Mouse (Mus musculus): ENCODE results near the gene Prdx2.

Prdx2 gene

DNA sequence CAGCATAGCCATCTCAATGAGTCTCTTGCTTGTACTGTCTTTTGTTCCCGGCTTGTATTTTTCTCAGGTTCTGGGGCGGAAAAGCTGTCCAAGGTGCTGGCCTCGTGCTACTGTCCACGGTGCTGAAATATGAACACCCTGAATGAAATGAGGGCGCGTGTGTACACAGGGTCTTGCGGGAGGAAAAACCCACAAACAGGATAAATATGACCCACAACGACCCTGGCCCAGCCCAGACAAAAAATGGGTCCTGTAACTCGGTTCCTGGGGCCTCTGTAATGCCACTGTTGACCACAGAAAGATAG is 22.2 kb upstream of the Prdx2 start:
- no peak for DNase-seq (ENCODE audit: low spot score in 2 of 2)

DNA sequence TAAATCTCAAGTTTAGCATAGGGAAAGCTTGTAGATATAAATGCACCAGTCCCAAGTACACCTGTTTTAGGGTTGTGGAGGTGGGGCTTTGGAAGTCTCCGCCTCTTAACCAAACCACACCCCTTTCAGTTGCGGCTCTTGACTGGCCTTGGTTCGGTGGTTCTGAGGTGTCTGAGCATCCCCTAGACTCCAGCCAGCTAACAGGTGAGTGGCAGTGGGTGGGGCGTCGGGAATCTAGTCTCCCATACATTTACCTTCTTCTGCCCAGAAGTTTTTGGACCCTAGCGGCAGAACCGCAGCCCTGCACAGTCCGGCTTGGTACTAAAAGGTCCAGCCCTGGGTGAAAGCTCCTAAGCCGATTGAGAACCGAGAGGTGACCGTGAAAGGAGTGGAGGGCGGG is 19.6 kb upstream of the Prdx2 start:
- DNase-seq (ENCODE audit: low spot score in 2 of 2), result no peak

DNA sequence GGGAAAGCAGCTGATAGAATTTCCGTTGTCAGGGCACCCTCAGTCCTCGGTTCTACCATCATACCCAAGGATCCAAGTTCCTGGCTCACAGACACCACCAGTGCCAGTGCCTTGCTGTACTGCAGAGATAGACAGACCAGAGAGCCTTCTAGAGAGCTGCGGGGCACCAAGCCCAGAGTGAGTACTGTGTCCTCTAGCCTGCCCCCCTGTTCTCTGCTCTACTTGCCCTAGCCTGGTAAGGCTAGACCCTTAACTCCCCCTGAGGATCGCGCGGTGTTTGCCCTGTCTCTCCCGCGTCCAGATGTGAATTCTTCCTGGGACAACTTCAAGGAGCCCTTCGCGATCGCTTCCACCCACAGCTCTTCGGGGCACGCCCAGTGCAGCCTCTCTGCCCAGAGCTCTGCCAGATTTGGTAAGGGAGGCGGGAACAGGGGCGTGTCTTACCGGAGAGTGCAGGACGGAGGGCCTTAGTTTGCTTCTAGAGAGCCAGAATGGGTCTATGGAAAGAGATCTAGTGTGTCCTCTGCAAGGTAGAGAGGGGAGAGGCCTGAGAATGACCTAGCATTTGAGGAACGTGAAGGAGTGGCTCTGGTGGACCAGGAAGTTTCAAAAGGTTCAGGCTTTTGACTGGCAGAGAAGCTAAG is 16.7 kb upstream of the Prdx2 start:
- DNase-seq (ENCODE audit: low spot score in 2 of 2), result no peak

DNA sequence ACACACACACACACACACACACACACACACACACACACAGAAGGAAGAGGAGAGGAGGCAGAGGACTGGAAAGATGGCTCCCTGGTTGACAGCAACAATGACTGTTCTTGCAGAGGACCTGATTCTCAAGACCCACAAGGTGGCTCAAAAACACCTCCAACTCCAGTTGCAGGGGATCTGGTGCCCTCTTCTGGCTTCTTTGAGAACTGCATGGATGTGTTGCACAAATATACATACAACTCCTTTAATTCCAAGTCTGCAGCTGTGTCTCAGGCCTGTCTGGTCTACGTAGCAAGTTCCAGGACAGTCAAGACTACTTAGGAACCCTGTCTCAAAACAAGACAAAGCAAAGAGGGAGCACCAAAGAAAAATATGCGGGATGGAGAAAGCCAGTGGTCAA is 12.6 kb upstream of the Prdx2 start:
- peak; percentile 54 to 68 for DNase-seq (ENCODE audit: low spot score in 2 of 2)

GRCm38 (mm10) chr8:84959811-84960210 is 9.6 kb upstream of the Prdx2 start:
- no peak for DNase-seq (ENCODE audit: low spot score in 2 of 2)

DNA sequence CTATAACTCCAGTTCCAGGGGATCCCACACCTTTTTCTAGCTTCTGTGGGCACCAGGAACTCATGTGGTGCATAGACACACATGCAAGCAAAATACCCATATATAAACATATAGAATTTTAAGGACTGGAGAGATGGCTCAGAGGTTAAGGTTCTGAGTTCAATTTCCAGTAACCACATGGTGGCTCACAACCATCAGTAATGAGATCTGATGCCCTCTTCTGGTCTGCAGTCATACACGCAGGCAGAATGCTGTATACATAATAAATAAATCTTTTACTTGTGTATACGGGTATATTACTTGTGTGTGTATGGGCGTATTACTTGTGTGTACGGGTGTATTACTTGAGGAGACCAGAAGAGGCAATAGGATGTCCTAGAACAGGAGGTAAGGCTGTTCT is 5.4 kb upstream of the Prdx2 start:
- DNase-seq (ENCODE audit: low spot score in 2 of 2), result no peak

DNA sequence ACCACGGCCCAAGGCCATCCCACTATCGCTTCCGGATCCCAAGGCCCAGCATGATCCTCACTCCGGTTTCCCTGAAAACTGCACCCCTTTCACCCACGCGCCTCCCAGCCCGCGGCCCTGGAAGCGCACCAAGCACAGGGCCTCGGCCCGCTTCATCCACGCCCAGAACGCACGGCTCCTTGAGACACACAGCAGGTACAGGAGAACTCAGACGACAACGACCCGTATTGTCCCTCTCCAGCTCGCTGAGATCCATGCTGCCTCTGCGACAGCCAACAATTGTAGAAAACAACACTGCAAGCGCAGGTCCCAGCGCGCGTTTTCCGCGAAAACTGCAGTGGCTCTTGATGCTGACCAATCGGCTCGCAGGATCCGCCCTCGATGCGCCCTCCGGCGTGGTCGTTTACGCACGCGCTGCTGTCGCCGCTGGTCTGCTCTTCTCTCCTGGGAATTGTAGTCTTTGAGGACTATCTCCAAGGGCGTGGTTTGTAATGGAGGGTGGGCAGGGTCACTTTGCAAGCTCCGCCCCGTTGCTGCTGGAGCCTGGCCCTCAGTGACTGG is 3.6 kb upstream of the Prdx2 start:
- DNase-seq (ENCODE audit: low spot score in 2 of 2), result peak; percentile 80 to 89

DNA sequence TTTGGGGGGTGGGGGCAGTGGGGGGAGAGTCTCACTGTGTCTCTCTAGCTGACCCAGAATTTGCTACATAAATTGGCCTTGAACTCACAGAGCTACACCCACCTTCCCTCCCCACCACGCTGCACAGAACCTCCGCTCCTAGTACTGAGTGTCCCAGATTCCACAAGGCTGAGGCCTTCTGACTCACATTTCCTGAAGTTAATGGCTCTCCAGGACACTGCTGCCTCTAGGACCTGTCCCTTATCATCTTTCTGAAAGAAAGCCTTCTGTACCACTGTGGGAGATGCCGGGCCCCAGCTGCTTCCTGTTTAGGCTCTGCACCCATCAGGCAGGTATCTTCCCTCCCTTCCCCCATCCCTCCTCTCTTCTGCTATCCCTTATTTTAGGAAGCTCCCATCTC is 2.8 kb upstream of the Prdx2 start:
- no peak for DNase-seq (ENCODE audit: low spot score in 2 of 2)

- DNase-seq (ENCODE audit: low spot score in 2 of 2), result no peak
These were observed 1.7 kb upstream of the Prdx2 start for GRCm38 (mm10) chr8:84967532-84968304.

DNA sequence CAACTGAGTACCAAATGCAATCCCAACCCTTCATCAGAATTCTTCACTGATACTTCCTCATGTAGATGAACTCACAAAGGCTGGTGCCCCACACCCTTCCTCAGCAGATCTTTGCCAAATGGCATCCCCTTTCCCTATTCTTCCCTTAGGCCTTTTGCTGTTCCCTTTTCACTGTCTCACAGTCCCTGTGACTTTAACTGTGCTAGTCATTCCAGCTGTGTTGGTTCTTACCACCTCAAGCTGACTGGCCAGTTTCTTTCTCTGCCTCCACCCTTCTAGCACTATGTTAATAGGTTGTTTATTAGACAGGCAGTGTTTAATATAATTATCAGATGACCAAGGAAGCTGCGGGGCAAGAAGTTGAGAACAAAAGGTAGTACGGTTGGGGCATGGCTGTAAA is 737 bp upstream of the Prdx2 start:
- no peak for DNase-seq (ENCODE audit: low spot score in 2 of 2)

GRCm38 (mm10) chr8:84970135-84970790 is 876 bp downstream of the Prdx2 start:
- DNase-seq (ENCODE audit: low spot score in 2 of 2), result no peak

DNA sequence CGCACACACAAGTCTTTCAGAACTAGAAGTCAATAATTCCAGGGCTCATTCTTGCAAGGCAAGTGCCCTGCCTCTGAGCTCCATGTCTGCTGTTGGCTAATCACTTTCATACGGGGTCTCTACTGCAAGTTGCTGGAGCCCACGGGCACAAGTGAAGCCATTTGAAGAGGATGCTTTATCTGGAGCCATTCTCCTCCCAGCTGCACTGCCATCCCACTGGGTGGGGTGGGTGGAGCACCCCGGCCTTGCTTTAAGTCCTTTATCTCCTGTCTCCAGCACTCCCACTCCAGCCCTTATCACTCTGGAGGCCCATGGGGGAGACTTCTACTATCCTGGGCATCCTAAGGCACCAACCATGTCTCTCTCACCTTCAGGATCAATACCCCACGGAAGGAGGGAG is 1.5 kb downstream of the Prdx2 start:
- no peak for DNase-seq (ENCODE audit: low spot score in 2 of 2)

DNA sequence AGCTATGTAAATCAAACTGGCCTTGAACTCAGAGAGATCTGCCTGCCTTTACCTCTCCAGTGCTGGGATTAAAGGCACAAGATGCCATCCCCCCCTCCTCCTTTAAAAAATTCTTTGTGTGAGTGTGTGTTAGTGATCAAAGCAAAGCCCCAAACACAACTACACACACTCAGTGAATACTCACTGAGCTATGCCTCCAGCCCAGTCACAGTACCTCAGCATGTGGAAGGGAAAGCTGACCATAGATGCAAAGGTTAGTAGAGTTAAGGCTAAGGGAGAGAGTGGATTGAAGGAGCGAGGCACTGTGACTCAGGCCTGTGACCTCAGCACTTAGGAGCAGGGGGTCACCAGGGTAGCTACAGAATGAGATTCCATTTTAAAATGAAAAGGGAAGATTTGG is 3.7 kb downstream of the Prdx2 start:
- no peak for DNase-seq (ENCODE audit: low spot score in 2 of 2)

DNA sequence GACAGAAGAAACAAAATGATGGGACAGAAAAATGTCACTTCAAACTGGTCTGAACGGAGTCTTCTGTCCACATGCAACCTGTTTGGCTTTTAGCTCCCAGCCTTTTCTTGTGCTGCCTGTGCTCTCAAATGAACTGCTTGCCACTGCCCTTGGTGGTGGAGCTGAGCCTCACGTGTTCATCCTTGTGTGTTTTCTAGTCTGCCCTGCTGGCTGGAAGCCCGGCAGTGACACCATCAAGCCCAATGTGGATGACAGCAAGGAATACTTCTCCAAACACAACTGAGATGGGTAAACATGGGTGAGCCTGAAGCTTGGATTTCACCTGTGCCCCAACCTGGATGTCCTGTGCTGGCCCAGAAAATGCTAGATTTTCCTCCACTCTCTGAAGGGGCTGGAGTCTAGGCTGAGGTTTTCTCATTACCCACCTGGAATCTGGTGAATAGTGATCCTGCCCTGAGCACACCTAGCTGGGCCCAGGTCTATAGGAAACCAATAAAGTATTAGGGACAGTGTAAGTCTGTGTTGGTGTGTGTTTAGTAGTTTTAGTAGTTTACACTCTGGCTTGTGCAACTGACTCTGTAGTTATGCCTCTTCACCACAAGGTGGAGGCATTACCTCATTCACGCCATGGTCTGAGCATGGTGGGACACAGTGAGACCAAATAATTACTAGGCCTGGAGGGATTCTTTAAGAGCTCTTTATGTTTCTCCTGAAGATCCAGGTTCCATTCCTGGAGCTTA is 4.6 kb downstream of the Prdx2 start:
- DNase-seq (ENCODE audit: low spot score in 2 of 2), result no peak

GRCm38 (mm10) chr8:84974543-84975142 is 5.3 kb downstream of the Prdx2 start:
- no peak for DNase-seq (ENCODE audit: low spot score in 2 of 2)

DNA sequence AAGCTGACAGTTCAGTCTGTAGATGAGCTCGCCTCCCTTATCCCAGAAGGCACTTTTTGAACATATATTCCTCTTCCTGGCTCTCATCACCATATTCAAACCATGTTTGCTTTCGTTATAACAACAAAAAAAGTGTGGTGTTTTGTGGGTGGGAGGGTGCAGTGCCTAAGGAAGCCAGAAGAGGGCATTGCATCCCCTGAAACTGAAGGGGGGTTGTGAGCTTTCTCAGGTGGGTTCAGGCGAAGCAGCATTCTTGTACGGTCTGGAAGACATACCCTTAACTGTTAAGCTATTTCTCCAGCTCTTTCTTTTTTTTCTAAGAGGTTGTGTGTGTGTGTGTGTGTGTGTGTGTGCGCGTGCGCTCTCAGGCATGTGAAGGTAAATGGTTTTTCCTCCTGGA is 6.0 kb downstream of the Prdx2 start:
- DNase-seq (ENCODE audit: low spot score in 2 of 2), result no peak

- peak; percentile 85 to 94 for DNase-seq (ENCODE audit: low spot score in 2 of 2)
These were observed 6.8 kb downstream of the Prdx2 start for GRCm38 (mm10) chr8:84976031-84976762.

DNA sequence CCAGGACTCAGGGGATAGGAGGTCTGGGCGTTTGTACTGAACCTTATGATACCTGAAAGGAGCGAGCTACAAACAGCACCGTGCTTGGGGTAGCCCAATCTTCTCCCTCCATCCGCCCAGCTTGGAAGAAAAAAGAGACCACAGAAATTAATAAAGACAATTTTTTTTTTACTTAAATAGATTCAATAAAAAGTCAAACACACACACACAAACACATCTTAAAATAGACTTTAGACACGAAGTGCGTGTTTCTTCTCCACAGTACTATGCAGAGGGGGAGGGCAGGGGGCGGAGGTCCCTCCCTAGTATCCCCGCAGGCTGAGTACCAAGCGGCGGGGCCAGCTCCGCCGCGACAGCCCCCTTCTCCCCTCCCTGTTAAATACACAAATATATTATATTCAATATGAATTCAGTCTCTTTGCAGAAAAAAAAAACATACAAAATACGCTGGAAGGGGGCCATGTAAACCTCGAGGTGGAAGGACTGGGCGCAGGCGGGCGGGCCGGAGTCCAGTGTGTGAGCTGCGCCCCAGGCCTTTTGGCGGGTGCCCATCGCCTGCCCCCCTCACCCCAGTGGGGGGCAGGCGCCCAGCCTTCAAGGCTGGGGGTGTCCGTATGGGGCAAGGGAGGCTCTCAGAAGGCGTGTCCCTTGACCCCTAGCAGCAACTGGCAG is 7.5 kb downstream of the Prdx2 start:
- no peak for DNase-seq (ENCODE audit: low spot score in 2 of 2)

DNA sequence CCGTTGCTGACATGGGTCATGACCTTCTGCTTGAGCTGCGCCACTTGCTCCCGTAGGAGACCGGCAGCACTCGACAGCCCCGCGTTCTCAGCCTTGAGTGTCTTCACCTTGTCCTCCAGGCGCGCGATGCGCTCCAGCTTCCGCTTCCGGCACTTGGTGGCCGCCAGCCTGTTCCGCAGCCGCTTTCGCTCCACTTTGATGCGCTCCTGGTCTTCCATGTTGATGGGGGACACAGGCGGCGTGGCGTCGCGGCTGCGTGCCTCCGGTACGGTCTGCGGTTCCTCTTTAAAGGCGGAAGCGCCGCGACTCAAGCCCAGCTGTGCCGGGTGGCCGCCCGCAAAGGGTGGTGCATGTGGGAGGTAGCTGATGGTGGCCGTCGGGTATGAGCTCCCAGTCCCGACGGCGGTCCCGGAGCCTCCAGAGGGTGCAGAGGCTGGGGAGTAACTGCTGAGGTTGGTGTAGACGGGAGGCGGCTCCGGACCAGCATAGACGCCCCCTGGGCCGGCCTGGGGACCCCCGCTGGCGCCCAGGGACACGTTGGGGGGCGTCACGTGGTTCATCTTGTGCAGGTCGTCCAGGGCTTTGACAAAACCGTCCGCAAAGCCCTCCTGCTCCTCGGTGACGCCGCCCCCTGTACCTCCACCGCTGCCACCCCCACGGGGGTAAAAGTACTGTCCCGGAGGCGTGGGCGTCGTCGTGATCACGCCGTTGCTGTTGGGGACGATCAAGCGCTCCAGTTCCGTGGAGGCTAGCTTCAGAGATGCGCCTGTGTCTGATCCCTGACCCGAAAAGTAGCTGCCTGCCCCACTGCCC is 8.3 kb downstream of the Prdx2 start:
- peak in 1 of 2 experiments; percentile 46 for DNase-seq (ENCODE audit: low spot score in 2 of 2)

Measured in frontal cortex, postnatal 25 days (tissue).